Mouse (Mus musculus) megakaryocyte, embryonic 14.5 days (primary cell): ENCODE data around the gene Olfr611. TPM values are rescaled to one million over a fixed set of nuclear protein-coding genes. Genes with fewer than 3 reads are reported as not detected.
"Not testable (repeated sequence)": the region's sequence is repeated elsewhere in the genome, so short reads cannot be mapped to it uniquely, and the experiment has no call there.

Source experiments
- H3K27me3 ChIP-seq: replicated peaks from 2 replicates; pipeline ENCODE3; 2012; ENCODE audit warnings: inconsistent platforms
- H3K36me3 ChIP-seq: replicated peaks from 2 replicates; pipeline ENCODE3; 2012; ENCODE audit warnings: low read length, inconsistent platforms, mixed read lengths
- H3K4me1 ChIP-seq: 2 replicates; pipeline ENCODE4 v1.6.1; 2012; ENCODE audit warnings: inconsistent platforms
- H3K4me3 ChIP-seq: replicated peaks from 2 replicates; pipeline ENCODE3; 2012; ENCODE audit warnings: moderate library complexity, mild to moderate bottlenecking, inconsistent platforms
- H3K9me3 ChIP-seq: 2 replicates; pipeline ENCODE4 v1.6.1; 2012; ENCODE audit warnings: inconsistent platforms
- FLI1 ChIP-seq: IDR thresholded peaks from 2 replicates; pipeline ENCODE4 v1.6.1; 2012; ENCODE audit warnings: low read length, inconsistent platforms, mixed read lengths
- GATA1 ChIP-seq: IDR thresholded peaks from 3 replicates; pipeline ENCODE4 v1.6.1; 2012; ENCODE audit warnings: mixed read lengths, low read length, inconsistent platforms, borderline replicate concordance
- polyA plus RNA-seq: library from polyadenylated mRNA; stranded (reverse); fragments of >175 nt; gene quantifications from 2 replicates; pipeline ENCODE4 v1.2.3, GENCODE M21; 2012; ENCODE audit warnings: low replicate concordance; ENCODE audit not compliant: insufficient read depth

The Olfr611 gene
- polyA plus RNA-seq, result not detected in 2 replicates

DNA sequence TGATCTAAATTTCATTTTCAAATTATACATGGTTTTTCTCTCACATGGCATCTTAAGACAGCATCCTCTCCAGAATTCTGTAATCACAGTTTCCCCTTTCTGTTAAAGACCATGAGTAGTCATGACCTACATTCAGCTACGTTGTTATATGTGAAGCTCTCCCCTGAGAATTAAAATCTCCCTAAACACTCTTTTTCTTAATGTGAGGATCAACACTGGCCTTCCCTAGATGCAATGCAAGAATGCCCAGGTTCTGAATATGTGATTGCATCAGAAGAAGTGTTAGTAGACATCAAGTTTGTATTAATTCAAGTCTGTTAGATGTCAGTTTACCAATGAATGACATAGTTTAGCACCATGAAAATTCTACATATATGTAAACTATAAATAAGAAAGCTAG lies at the start of gene Olfr611:
Gene Olfr611, minus strand, starts transcription at position 101 of the 400 bp plus-strand sequence.
- H3K36me3 ChIP-seq, H3K4me1 ChIP-seq, H3K9me3 ChIP-seq, H3K4me3 ChIP-seq, H3K27me3 ChIP-seq: not testable (repeated sequence)

DNA sequence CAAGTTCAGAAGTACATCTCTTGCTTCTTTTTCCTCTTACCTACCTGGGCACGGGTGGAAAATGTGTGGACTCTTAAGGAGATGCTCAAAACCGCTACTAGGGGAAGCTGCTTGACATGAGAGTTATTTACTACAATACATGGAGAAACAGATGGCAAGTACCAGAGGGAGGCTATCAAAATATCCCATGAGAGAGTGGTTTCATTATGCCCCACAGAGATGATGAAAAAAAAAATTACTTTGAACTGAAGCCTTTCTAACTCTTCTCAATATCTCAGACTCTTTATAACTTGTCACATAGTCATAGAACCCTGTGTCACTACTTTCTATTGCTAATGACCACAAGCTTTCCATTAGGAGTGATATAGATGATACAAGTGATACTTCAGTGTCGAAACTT lies 48.4 kb upstream of the Olfr611 start, which contains the start of gene Olfr616:
Gene Olfr616, minus strand, starts transcription at position 101 of the 400 bp plus-strand sequence.
- TF ChIP-seq FLI1 (no peak), GATA1 (no peak)
- no peaks in the 10 kb centered on the region for H3K27me3 ChIP-seq
- no peaks in the 10 kb centered on the region for H3K4me1 ChIP-seq
- no peaks in the 10 kb centered on the region for H3K36me3 ChIP-seq
- no peak within 1 kb of the TSS for H3K4me3 ChIP-seq
- no peaks in the 10 kb centered on the region for H3K9me3 ChIP-seq

DNA sequence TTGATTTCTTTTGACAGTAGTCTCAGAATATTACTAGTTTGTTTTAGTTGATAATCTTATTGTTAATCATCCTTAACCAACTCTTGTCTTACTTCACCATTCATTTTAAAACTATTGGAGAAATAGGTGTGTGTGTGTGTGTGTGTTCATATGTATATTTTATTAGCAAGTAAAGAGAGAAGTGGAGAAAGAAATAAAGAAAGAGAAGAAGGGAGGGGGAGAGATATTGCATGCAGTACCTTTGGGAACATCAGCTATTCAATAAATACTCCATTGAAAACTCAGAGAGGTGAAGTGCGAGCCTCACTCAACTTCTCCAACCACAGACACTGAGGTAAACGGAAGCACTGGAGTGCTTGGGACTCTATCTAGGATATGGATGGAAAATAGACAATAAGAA lies 35.1 kb upstream of the Olfr611 start, which contains the start of gene Olfr615:
Gene Olfr615, plus strand, starts transcription at position 301 of the 400 bp plus-strand sequence.
- Histone ChIP-seq H3K27me3 (no peaks in the 10 kb centered on the region), H3K36me3 (no peaks in the 10 kb centered on the region)

DNA sequence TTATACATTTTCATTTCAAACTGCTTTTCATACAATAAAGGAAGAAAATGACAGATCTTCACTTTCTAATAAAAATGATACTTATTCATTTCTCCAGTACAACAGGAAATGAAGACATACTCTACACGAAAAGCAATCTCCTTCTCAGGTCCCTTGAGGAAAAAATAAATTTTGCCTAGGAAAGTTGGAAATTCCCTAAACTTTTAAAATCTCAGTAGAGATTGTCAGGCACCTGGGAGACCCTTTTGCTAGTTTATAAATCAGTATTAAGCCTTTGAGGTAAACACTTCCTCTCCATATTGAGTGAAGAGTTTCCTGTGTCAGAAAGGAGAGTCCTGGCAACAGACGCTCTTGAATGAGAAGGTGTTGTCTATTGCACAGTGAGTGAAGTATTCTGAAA lies 27.1 kb upstream of the Olfr611 start, which contains the start of gene Olfr613:
Gene Olfr613, plus strand, starts transcription at position 301 of the 400 bp plus-strand sequence.
- Histone ChIP-seq H3K9me3 (no peaks in the 10 kb centered on the region), H3K36me3 (no peaks in the 10 kb centered on the region), H3K27me3 (no peaks in the 10 kb centered on the region), H3K4me3 (no peak within 1 kb of the TSS), H3K4me1 (no peaks in the 10 kb centered on the region)
- TF ChIP-seq GATA1 (no peak), FLI1 (no peak)

More for the DNA sequence above, 35.1 kb upstream of the Olfr611 start, which contains the start of gene Olfr615:
- Histone ChIP-seq H3K9me3 (no peaks in the 10 kb centered on the region), H3K4me3 (no peak within 1 kb of the TSS), H3K4me1 (no peaks in the 10 kb centered on the region)
- TF ChIP-seq GATA1 (no peak), FLI1 (no peak)

DNA sequence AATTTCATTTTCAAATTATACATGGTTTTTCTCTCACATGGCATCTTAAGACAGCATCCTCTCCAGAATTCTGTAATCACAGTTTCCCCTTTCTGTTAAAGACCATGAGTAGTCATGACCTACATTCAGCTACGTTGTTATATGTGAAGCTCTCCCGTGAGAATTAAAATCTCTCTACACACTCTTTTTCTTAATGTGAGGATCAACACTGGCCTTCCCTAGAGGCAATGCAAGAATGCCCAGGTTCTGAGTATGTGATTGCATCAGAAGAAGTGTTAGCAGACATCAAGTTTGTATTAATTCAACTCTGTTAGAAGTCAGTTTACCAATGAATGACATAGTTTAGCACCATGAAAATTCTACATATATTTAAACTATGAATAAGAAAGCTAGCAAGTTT lies 22.0 kb upstream of the Olfr611 start, which contains the start of gene Olfr612:
Gene Olfr612, minus strand, starts transcription at position 101 of the 400 bp plus-strand sequence.
- H3K9me3 ChIP-seq, H3K36me3 ChIP-seq, H3K4me3 ChIP-seq, H3K27me3 ChIP-seq, H3K4me1 ChIP-seq: not testable (repeated sequence)

DNA sequence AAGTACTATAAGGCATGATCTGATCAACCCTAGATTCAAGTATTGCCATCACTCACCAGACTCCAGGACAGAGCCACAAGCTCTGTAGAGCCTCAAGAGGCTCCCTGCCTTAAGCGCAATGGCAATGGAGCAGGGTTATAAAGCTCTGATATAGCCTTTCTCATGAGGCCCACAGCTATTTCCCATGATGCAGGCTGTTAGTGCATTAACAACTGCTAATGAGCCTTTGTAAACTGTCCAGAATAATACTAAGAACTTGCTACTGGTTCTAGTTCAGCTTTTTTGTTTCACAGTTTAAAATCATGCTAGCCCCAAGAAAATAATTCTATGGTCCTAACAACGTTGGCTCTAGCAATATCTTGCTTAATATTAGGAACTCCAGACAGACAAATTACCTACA lies 8.6 kb downstream of the Olfr611 start, which contains the start of gene Olfr610:
Gene Olfr610, minus strand, starts transcription at position 101 of the 400 bp plus-strand sequence.
- H3K4me1 ChIP-seq, result no peaks in the 10 kb centered on the region
- no peaks in the 10 kb centered on the region for H3K36me3 ChIP-seq
- H3K9me3 ChIP-seq, result no peaks in the 10 kb centered on the region
- no peak within 1 kb of the TSS for H3K4me3 ChIP-seq
- no peak for TF ChIP-seq FLI1
- no peak for TF ChIP-seq GATA1
- H3K27me3 ChIP-seq, result no peaks in the 10 kb centered on the region

DNA sequence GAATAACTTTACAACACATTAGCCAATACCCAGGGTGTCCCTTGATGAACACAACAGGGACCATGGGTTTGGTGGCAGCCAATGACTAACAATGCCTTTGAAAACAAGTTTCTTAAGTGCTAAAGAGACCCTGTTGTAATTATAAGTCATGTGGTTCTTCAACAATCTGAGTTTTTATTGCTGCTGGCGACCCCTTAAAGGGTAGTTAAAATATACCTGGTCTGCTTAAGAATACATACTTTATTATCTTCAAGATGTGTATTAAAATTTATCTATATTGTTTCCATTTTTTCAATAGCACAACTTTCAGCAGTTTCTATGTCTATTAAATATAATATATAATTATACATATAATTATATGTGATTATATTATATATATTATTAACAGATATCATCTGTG lies 22.7 kb downstream of the Olfr611 start, which contains the start of gene Olfr609:
Gene Olfr609, minus strand, starts transcription at position 101 of the 400 bp plus-strand sequence.
- TF ChIP-seq GATA1 (no peak), FLI1 (no peak)
- Histone ChIP-seq H3K36me3 (no peaks in the 10 kb centered on the region), H3K4me3 (no peak within 1 kb of the TSS), H3K27me3 (no peaks in the 10 kb centered on the region), H3K9me3 (no peaks in the 10 kb centered on the region), H3K4me1 (no peaks in the 10 kb centered on the region)

DNA sequence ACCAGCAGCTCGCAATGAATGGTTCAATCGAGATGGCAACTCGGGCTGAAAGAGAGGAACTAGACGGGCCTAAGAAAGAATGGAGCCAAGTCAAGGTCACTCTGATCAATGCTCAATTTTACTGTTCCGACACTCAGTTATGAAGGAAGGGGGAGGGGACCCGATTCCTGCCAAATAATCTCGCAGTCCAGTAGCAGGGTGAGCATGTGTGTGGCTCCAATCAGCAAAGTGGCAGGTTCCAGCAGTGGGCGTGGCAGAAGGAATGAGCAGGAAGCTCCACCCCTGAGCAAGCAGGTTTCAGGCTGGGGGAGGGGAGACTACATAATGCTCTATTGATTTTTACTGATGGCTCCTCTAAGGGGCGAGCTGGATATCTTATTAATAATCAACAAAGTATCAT lies 43.5 kb downstream of the Olfr611 start:
- H3K9me3 ChIP-seq, H3K4me1 ChIP-seq, H3K4me3 ChIP-seq, H3K27me3 ChIP-seq, H3K36me3 ChIP-seq: not testable (repeated sequence)

DNA sequence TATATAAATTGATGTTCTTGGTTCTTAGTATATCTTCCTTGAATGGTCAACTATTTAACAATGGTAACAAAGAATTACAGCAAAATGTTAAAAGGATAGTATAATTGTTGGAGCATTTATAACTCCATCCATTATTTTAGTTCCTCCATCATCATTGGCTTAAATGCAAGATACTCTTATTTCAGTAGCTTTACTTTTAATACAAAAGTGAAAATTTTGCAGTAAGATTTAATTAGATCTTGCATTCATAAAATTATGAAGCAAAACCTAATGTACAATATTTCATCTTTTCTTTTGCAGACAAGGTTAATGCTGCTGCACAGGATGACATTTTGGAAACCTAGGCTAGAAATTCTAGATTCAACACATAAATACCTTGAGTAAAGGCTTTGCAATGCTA lies 51.1 kb downstream of the Olfr611 start, which contains the start of gene Olfr608:
Gene Olfr608, plus strand, starts transcription at position 301 of the 400 bp plus-strand sequence.
- no peak for TF ChIP-seq FLI1
- no peaks in the 10 kb centered on the region for H3K27me3 ChIP-seq
- no peak within 1 kb of the TSS for H3K4me3 ChIP-seq
- no peaks in the 10 kb centered on the region for H3K9me3 ChIP-seq
- H3K36me3 ChIP-seq, result no peaks in the 10 kb centered on the region
- no peaks in the 10 kb centered on the region for H3K4me1 ChIP-seq

Other genes starting within 250 kb of the Olfr611 start
- gene Olfr596, start 215.2 kb downstream of the Olfr611 start, polyA plus RNA-seq, result not detected in 2 replicates
- not detected in 2 replicates for gene Olfr597, start 204.5 kb downstream of the Olfr611 start, polyA plus RNA-seq
- not detected in 2 replicates for gene Olfr598, start 197.3 kb downstream of the Olfr611 start, polyA plus RNA-seq
- gene Olfr599, start 184.9 kb downstream of the Olfr611 start, polyA plus RNA-seq, result not detected in 2 replicates
- 4.6 TPM in 1 of 2 replicates, not detected in the other for gene Olfr600, start 171.2 kb downstream of the Olfr611 start, polyA plus RNA-seq
- not detected in 2 replicates for gene Olfr601, start 158.2 kb downstream of the Olfr611 start, polyA plus RNA-seq
- not detected in 2 replicates for gene Olfr603, start 134.7 kb downstream of the Olfr611 start, polyA plus RNA-seq
- gene Usp17lc, start 105.8 kb downstream of the Olfr611 start, polyA plus RNA-seq, result not detected in 2 replicates
- not detected in 2 replicates for gene Olfr605, start 75.4 kb downstream of the Olfr611 start, polyA plus RNA-seq
- gene Olfr606, start 71.8 kb downstream of the Olfr611 start, polyA plus RNA-seq, result not detected in 2 replicates
- gene Olfr607, start 56.7 kb downstream of the Olfr611 start, polyA plus RNA-seq, result not detected in 2 replicates
- not detected in 2 replicates for gene Olfr608, start 51.0 kb downstream of the Olfr611 start, polyA plus RNA-seq
- gene Olfr609, start 22.8 kb downstream of the Olfr611 start, polyA plus RNA-seq, result not detected in 2 replicates
- not detected in 2 replicates for gene Olfr610, start 8.7 kb downstream of the Olfr611 start, polyA plus RNA-seq
- not detected in 2 replicates for gene Olfr612, start 21.9 kb upstream of the Olfr611 start, polyA plus RNA-seq
- not detected in 2 replicates for gene Olfr613, start 27.2 kb upstream of the Olfr611 start, polyA plus RNA-seq
- gene Olfr615, start 35.2 kb upstream of the Olfr611 start, polyA plus RNA-seq, result not detected in 2 replicates
- not detected in 2 replicates for gene Olfr616, start 48.3 kb upstream of the Olfr611 start, polyA plus RNA-seq
- not detected in 2 replicates for gene Olfr617, start 52.2 kb upstream of the Olfr611 start, polyA plus RNA-seq
- gene Olfr618, start 69.3 kb upstream of the Olfr611 start, polyA plus RNA-seq, result not detected in 2 replicates
- not detected in 2 replicates for gene Olfr619, start 79.7 kb upstream of the Olfr611 start, polyA plus RNA-seq
- gene Olfr620, start 91.7 kb upstream of the Olfr611 start, polyA plus RNA-seq, result not detected in 2 replicates
- not detected in 2 replicates for gene Olfr622, start 121.9 kb upstream of the Olfr611 start, polyA plus RNA-seq
- 0.41 TPM in 1 of 2 replicates, not detected in the other for gene Olfr623, start 142.9 kb upstream of the Olfr611 start, polyA plus RNA-seq
- not detected in 2 replicates for gene Olfr624, start 150.3 kb upstream of the Olfr611 start, polyA plus RNA-seq
- not detected in 2 replicates for gene Olfr625-ps1, start 161.9 kb upstream of the Olfr611 start, polyA plus RNA-seq
- not detected in 2 replicates for gene Olfr243, start 193.8 kb upstream of the Olfr611 start, polyA plus RNA-seq
- gene Olfr628, start 209.5 kb upstream of the Olfr611 start, polyA plus RNA-seq, result not detected in 2 replicates
- gene Olfr629, start 224.1 kb upstream of the Olfr611 start, polyA plus RNA-seq, result not detected in 2 replicates
- not detected in 2 replicates for gene Olfr630, start 236.5 kb upstream of the Olfr611 start, polyA plus RNA-seq